Mouse (Mus musculus) neutrophil, adult 5-6 weeks (primary cell): ENCODE results near the gene Lrfn2. TPM values are rescaled to one million over a fixed set of nuclear protein-coding genes. Genes with fewer than 3 reads are reported as not detected.
A peak's percentile ranks its signal among the peaks of the same experiment; 100 is the strongest.

Source experiments
- ATAC-seq: fragments of 151-379, 151-347 bp; 2 replicates; pipeline ENCODE4 v1.8.0; 2017; ENCODE audit warnings: mild to moderate bottlenecking, moderate TSS enrichment; ENCODE audit not compliant: insufficient number of reproducible peaks, poor library complexity, low FRiP score, severe bottlenecking; ENCODE audit errors: extremely low read depth
- total RNA-seq: library from RNA; stranded (forward); fragments of 200-1000 nt; gene quantifications from 2 replicates; pipeline ENCODE4 v1.2.3, GENCODE M21; 2017

The Lrfn2 gene
- total RNA-seq, 1 experiment from 2014 or later = not detected

GRCm38 (mm10) chr17:49029556-49030268 lies 97.5 kb downstream of the Lrfn2 start:
- ATAC-seq = peak; percentile 36; the same call in 1 of the 2 replicates

GRCm38 (mm10) chr17:49030269-49030615 lies 98.1 kb downstream of the Lrfn2 start:
- no peak for ATAC-seq

- ATAC-seq = no peak
These were observed 98.7 kb downstream of the Lrfn2 start for GRCm38 (mm10) chr17:49030841-49031240.

GRCm38 (mm10) chr17:49031790-49032189 lies 99.6 kb downstream of the Lrfn2 start:
- ATAC-seq = no peak

- no peak for ATAC-seq
These were observed 101.1 kb downstream of the Lrfn2 start for GRCm38 (mm10) chr17:49033276-49033675.

- ATAC-seq = no peak
These were observed 101.6 kb downstream of the Lrfn2 start for GRCm38 (mm10) chr17:49033686-49034250.

GRCm38 (mm10) chr17:49035052-49035451 lies 102.9 kb downstream of the Lrfn2 start:
- ATAC-seq = no peak

- no peak for ATAC-seq
These were observed 105.2 kb downstream of the Lrfn2 start for GRCm38 (mm10) chr17:49037163-49037950.

GRCm38 (mm10) chr17:49043806-49044640 lies 111.8 kb downstream of the Lrfn2 start:
- no peak for ATAC-seq

GRCm38 (mm10) chr17:49047921-49048320 lies 115.7 kb downstream of the Lrfn2 start:
- ATAC-seq = no peak

GRCm38 (mm10) chr17:49051231-49051630 lies 119.1 kb downstream of the Lrfn2 start:
- no peak for ATAC-seq

- ATAC-seq = no peak
These were observed 129.0 kb downstream of the Lrfn2 start for GRCm38 (mm10) chr17:49061141-49061540.

- ATAC-seq = no peak
These were observed 131.6 kb downstream of the Lrfn2 start for GRCm38 (mm10) chr17:49063789-49064188.

- no peak for ATAC-seq
These were observed 132.3 kb downstream of the Lrfn2 start for GRCm38 (mm10) chr17:49064526-49064925.

GRCm38 (mm10) chr17:49065050-49065449 lies 132.9 kb downstream of the Lrfn2 start:
- ATAC-seq = no peak

- no peak for ATAC-seq
These were observed 134.6 kb downstream of the Lrfn2 start for GRCm38 (mm10) chr17:49066748-49067147.

- no peak for ATAC-seq
These were observed 146.0 kb downstream of the Lrfn2 start for GRCm38 (mm10) chr17:49078168-49078567.

- ATAC-seq = no peak
These were observed 147.5 kb downstream of the Lrfn2 start for GRCm38 (mm10) chr17:49079647-49080046.
